Mouse (Mus musculus) monocyte, adult 59 days (primary cell): ENCODE data around the gene Bcl9l. TPM values are rescaled to one million over a fixed set of nuclear protein-coding genes. Genes with fewer than 3 reads are reported as not detected.

Source experiments
- total RNA-seq, 2 experiments: library from RNA; stranded (reverse); gene quantifications; one replicate each; pipeline ENCODE4 v1.2.4; 2023

Bcl9l gene
- total RNA-seq: 10 to 100 TPM; 22.6 to 24.3 TPM

DNA sequence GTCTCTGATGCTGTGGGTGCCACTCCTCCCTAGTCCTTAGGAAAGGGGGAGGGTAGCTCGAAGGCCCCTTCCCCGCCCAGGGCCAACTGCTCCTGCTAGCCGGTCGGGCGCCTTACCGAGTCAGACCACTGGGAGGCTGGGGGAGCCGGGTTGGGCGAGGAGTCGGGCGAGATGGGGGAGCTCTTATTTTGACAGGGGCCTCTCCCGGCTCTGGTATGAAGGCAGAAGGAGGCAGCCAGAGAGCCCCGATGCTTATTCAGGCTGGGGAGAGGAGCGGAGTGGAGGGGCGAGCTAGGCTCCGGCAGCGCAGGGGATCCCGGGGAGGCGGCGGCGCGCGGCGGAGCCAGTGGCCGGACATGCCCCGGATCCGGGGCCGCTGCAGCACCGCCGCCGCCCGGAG, at the start of gene Bcl9l:
TSS of gene Bcl9l (plus strand) at position 274 of the 400 bp plus-strand sequence.

DNA sequence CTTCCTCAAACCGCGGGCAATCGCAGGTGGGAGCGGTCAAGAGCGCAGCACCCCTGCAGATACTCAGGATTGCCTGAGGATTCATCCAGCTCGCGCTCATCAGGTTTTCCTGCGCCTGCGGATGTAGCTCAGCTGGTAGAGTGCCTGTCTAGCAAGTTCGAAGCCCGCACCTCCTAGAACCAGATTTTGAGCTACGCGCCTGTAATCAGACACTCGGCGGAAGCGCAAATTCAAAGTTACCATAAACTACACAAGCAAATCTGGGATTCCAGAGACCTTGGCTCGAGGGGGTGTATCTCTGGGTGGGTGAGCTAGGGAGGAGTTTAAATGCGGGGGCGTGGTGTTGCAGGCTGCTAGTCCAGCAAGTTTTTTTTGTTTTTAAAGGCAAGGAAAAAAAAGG, 41.7 kb upstream of the Bcl9l start, which contains the start of gene Foxr1:
TSS of gene Foxr1 (minus strand) at position 176 of the 400 bp plus-strand sequence.

GRCm38 (mm10) chr9:44454891-44455220, 27.8 kb upstream of the Bcl9l start, which contains the start of gene Upk2:
Gene Upk2, minus strand, starts transcription at chr9:44454976.

Other genes starting within 250 kb of the Bcl9l start
- 100 to 1,000 TPM; 223 to 230 TPM for gene Cbl, start 248.8 kb upstream of the Bcl9l start, total RNA-seq
- gene Ccdc153, start 242.1 kb upstream of the Bcl9l start, total RNA-seq: not detected
- gene Pdzd3, start 231.4 kb upstream of the Bcl9l start, total RNA-seq: under 1 TPM; 0.49 to 0.58 TPM
- 10 to 100 TPM; 39.1 to 44.7 TPM for gene Nlrx1, start 214.2 kb upstream of the Bcl9l start, total RNA-seq
- gene Abcg4, start 194.2 kb upstream of the Bcl9l start, total RNA-seq: not detected
- 10 to 100 TPM; 30.5 to 31.9 TPM for gene Hinfp, start 177.2 kb upstream of the Bcl9l start, total RNA-seq
- gene C2cd2l, start 162.5 kb upstream of the Bcl9l start, total RNA-seq: 10 to 100 TPM; 25.9 to 31.5 TPM
- 10 to 100 TPM; 19.9 to 29.9 TPM for gene Dpagt1, start 156.8 kb upstream of the Bcl9l start, total RNA-seq
- gene H2afx, start 148.1 kb upstream of the Bcl9l start, total RNA-seq: 10 to 100 TPM; 21.6 to 22.2 TPM
- gene Hmbs, start 138.6 kb upstream of the Bcl9l start, total RNA-seq: 10 to 100 TPM; 19.4 to 20.5 TPM
- 10 to 100 TPM; 42.6 to 42.7 TPM for gene Vps11, start 121.2 kb upstream of the Bcl9l start, total RNA-seq
- gene Hyou1, start 103.3 kb upstream of the Bcl9l start, total RNA-seq: 100 to 1,000 TPM; 109 TPM
- 10 to 100 TPM; 18.5 to 22.0 TPM for gene Slc37a4, start 86.0 kb upstream of the Bcl9l start, total RNA-seq
- gene Rps25, start 75.7 kb upstream of the Bcl9l start, total RNA-seq: 1,000 to 10,000 TPM; 1,774 to 1,864 TPM
- gene Trappc4, start 75.2 kb upstream of the Bcl9l start, total RNA-seq: 10 to 100 TPM; 50.5 to 54.3 TPM
- 10 to 100 TPM; 23.7 to 28.9 TPM for gene Ccdc84, start 64.3 kb upstream of the Bcl9l start, total RNA-seq
- not detected for gene Foxr1, start 41.7 kb upstream of the Bcl9l start, total RNA-seq
- gene Upk2, start 27.8 kb upstream of the Bcl9l start, total RNA-seq: not detected
- 1 to 10 TPM in 1 of 2 experiments, under 1 TPM in 1; 0.27 to 1.2 TPM for gene Cxcr5, start 79.1 kb downstream of the Bcl9l start, total RNA-seq
- gene Ddx6, start 122.1 kb downstream of the Bcl9l start, total RNA-seq: 100 to 1,000 TPM; 132 to 134 TPM
- not detected for gene Treh, start 190.4 kb downstream of the Bcl9l start, total RNA-seq